Mouse (Mus musculus) thymus, adult 2 months (tissue): ENCODE measurements at regions not wholly inside any gene's neighbourhood (a gene's known extent, or its start where the extent isn't known, plus 50 kb on each side); places are given as distances from the start of the nearest gene placed in this dataset.

Experiments
- CTCF ChIP-seq: fragments of 200-500 bp; IDR thresholded peaks from 2 replicates; pipeline ENCODE4 v1.5.1; 2012; ENCODE audit warnings: mild to moderate bottlenecking, control low read depth, low read length, moderate library complexity, borderline replicate concordance; ENCODE audit not compliant: control insufficient read depth, poor library complexity, insufficient read depth; ENCODE audit errors: extremely low read depth
- POLR2A ChIP-seq: fragments of 200-500 bp; IDR thresholded peaks from 2 replicates; pipeline ENCODE4 v1.6.1; 2012; ENCODE audit warnings: mild to moderate bottlenecking, low read length, control low read depth, moderate library complexity; ENCODE audit not compliant: control insufficient read depth, poor library complexity, insufficient read depth; ENCODE audit errors: extremely low read depth

DNA sequence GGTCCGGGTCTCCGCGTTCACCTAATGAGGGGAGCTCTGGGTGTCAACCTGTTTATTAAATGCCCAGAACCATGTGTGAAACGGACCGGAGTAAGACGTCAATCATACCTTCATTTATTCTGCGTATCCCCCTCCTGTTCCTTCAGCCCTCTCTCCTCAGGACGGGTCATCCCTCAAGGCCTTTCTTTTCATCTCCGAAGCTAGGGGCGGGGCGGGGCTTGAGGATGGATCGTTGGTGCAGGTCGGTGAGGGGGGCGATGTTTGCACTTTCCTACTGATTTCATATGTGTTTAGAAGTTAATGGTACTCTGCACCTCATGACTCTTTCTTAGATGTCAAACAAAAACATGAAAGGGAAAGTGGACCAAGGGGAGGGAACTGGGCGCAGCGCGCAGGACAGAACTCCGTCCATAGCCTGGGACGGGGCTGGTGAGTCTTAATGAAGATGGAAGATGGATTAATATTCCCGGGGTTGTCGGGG, 400.1 kb downstream of the Med13l start:
- no peak for TF ChIP-seq CTCF
- TF ChIP-seq POLR2A: no peak
